Mouse (Mus musculus): Measurements from ENCODE around the gene Rab35.

GRCm38 (mm10) chr5:115634046-115634445, 2.3 kb downstream of the Rab35 start:
- TF ChIP-seq CTCF (IDR thresholded peaks at IDR 0.05; ENCODE audit: extremely low read depth, insufficient read length, insufficient replicate concordance, low read depth, low read length): no peak
- no peak for TF ChIP-seq POLR2A (IDR thresholded peaks at IDR 0.05; ENCODE audit: low read depth, low read length)

Data from small intestine, adult 2 months (tissue).